Mouse (Mus musculus) kidney, postnatal 0 days (tissue): Measurements from ENCODE around the gene Mrps21. TPM values are rescaled to one million over a fixed set of nuclear protein-coding genes. Genes with fewer than 3 reads are reported as not detected.
A peak's percentile ranks its signal among the peaks of the same experiment; 100 is the strongest.
"Not testable (repeated sequence)": the region's sequence is repeated elsewhere in the genome, so short reads cannot be mapped to it uniquely, and the experiment has no call there.

Experiments
- ATAC-seq: fragments of 200-750 bp; cut with Nextera tagmentation; replicated peaks from 2 replicates; pipeline ENCODE4 v1.8.0; 2017; ENCODE audit warnings: low read depth, moderate number of reproducible peaks, moderate TSS enrichment, moderate library complexity; ENCODE audit not compliant: low FRiP score
- DNase-seq: peaks from one replicate; pipeline ENCODE4 v3.0.0-alpha.2; 2016; ENCODE audit warnings: low spot score
- H3K27ac ChIP-seq: fragments of 300-500 bp; sonication (generic); 2 replicates; pipeline ENCODE4 v1.5.1; 2014; ENCODE audit warnings: mild to moderate bottlenecking
- H3K27me3 ChIP-seq: fragments of 300-500 bp; sonication (generic); 2 replicates; pipeline ENCODE4 v1.6.1; 2014; ENCODE audit warnings: low read length, mixed read lengths; ENCODE audit not compliant: insufficient read depth
- H3K36me3 ChIP-seq: fragments of 300-500 bp; sonication (generic); 2 replicates; pipeline ENCODE4 v1.6.1; 2014; ENCODE audit warnings: low read length, mixed read lengths; ENCODE audit not compliant: insufficient read depth
- H3K4me1 ChIP-seq: fragments of 300-500 bp; sonication (generic); replicated peaks from 2 replicates; pipeline ENCODE4 v1.6.1; 2014; ENCODE audit warnings: antibody characterized with exemption, low read length, mixed read lengths; ENCODE audit not compliant: insufficient read depth
- H3K4me2 ChIP-seq: fragments of 300-500 bp; sonication (generic); 2 replicates; pipeline ENCODE4 v1.6.1; 2014; ENCODE audit warnings: mild to moderate bottlenecking, low read length, moderate library complexity, mixed read lengths
- H3K4me3 ChIP-seq: fragments of 300-500 bp; sonication (generic); replicated peaks from 2 replicates; pipeline ENCODE4 v1.5.1; 2014; ENCODE audit warnings: low read depth, low read length
- H3K9ac ChIP-seq: fragments of 300-500 bp; sonication (generic); 2 replicates; pipeline ENCODE4 v1.6.1; 2014; ENCODE audit warnings: low read depth, low read length
- H3K9me3 ChIP-seq: fragments of 300-500 bp; sonication (generic); replicated peaks from 2 replicates; pipeline ENCODE4 v1.6.1; 2016; ENCODE audit warnings: low read length, inconsistent platforms, mixed read lengths
- CTCF ChIP-seq: IDR thresholded peaks from 2 replicates; pipeline ENCODE4 v1.5.1; 2016; ENCODE audit warnings: antibody characterized with exemption, low read depth, mild to moderate bottlenecking, moderate library complexity
- WGBS: fragments of 180-500 bp; shearing (Covaris S2); extraction: QIAGEN DNeasy Blood & Tissue Kit; methylation state at CpG from one replicate; pipeline ENCODE4 v1.1.7; 2014; 5-methylcytosine and 5-hydroxymethylcytosine counted together
- polyA plus RNA-seq: library from polyadenylated mRNA; unstranded; fragments of >200 nt; fragmentation: Nextera tagmentation; extraction: Ambion mirVana; gene quantifications from 2 replicates; pipeline ENCODE4 v1.2.1, GENCODE M21; 2015

Mrps21 gene
- polyA plus RNA-seq, 1 experiment from 2014 or later: 494 TPM

- DNase-seq (no peak), ATAC-seq (no peak)
- 30% methylated on average over 9 of the region's 9 CpGs for WGBS
- H3K4me1 ChIP-seq: peaks cover 13% of the 10 kb centered on the region
- no peaks in the 10 kb centered on the region for H3K27me3 ChIP-seq
- no peak overlapping the region for H3K9ac ChIP-seq
- no peaks in the 10 kb centered on the region for H3K9me3 ChIP-seq
- no peak overlapping the region for H3K4me2 ChIP-seq
- no peaks in the 10 kb centered on the region for H3K36me3 ChIP-seq
- H3K4me3 ChIP-seq: no peak overlapping the region
- no peak for TF ChIP-seq CTCF
- H3K27ac ChIP-seq: no peak overlapping the region
Observed at GRCm38 (mm10) chr3:95901616-95902372, 30.5 kb upstream of the Mrps21 start.

- H3K9ac ChIP-seq: no peak overlapping the region
- no peaks in the 10 kb centered on the region for H3K27me3 ChIP-seq
- ATAC-seq (no peak), DNase-seq (no peak)
- no peaks in the 10 kb centered on the region for H3K9me3 ChIP-seq
- H3K4me2 ChIP-seq: no peak overlapping the region
- H3K27ac ChIP-seq: no peak overlapping the region
- no peak for TF ChIP-seq CTCF
- peaks cover 6% of the 10 kb centered on the region; the same call in 1 of the 2 replicates for H3K4me1 ChIP-seq
- H3K36me3 ChIP-seq: no peaks in the 10 kb centered on the region
- 67% methylated on average over 13 of the region's 13 CpGs for WGBS
- H3K4me3 ChIP-seq: no peak overlapping the region
Observed at GRCm38 (mm10) chr3:95899800-95900524, 28.6 kb upstream of the Mrps21 start.

GRCm38 (mm10) chr3:95895501-95895900 lies 24.2 kb upstream of the Mrps21 start:
- not testable (repeated sequence) for H3K9me3 ChIP-seq, H3K4me3 ChIP-seq, H3K36me3 ChIP-seq, H3K27me3 ChIP-seq, DNase-seq, H3K27ac ChIP-seq, ATAC-seq, H3K9ac ChIP-seq
- Histone ChIP-seq H3K4me1 (peaks cover 20% of the 10 kb centered on the region), H3K4me2 (0 out of 2 replicates have a peak overlapping the region, but pooled peaks have one; percentile 71)
- WGBS: 81% methylated on average over 7 of the region's 7 CpGs

- no peaks in the 10 kb centered on the region for H3K36me3 ChIP-seq
- DNase-seq (peak; percentile 86), ATAC-seq (peak; percentile 25; the same call in 1 of the 2 replicates)
- H3K4me1 ChIP-seq: peaks cover 22% of the 10 kb centered on the region
- H3K9ac ChIP-seq: peak overlapping the region; percentile 64
- no peaks in the 10 kb centered on the region for H3K27me3 ChIP-seq
- peak overlapping the region; percentile 50 for H3K4me3 ChIP-seq
- TF ChIP-seq CTCF: no peak
- WGBS: 7% methylated on average over 15 of the region's 16 CpGs
- no peaks in the 10 kb centered on the region for H3K9me3 ChIP-seq
- H3K27ac ChIP-seq: peak overlapping the region; percentile 82
- peak overlapping the region; percentile 71 for H3K4me2 ChIP-seq
Observed at GRCm38 (mm10) chr3:95894317-95895160, 23.2 kb upstream of the Mrps21 start.

GRCm38 (mm10) chr3:95893606-95894316 lies 22.4 kb upstream of the Mrps21 start, which contains the start of gene Aph1a:
TSS of gene Aph1a (plus strand) at chr3:95893969.
- peak within 1 kb of the TSS; percentile 71 for H3K4me2 ChIP-seq
- not testable (repeated sequence) for H3K27me3 ChIP-seq, H3K36me3 ChIP-seq, H3K9me3 ChIP-seq
- DNase-seq (peak; percentile 99), ATAC-seq (peak; percentile 96)
- peak within 1 kb of the TSS; percentile 50 for H3K4me3 ChIP-seq
- peaks cover 22% of the 10 kb centered on the region for H3K4me1 ChIP-seq
- under 1% methylated on average over 25 of the region's 43 CpGs for WGBS
- H3K9ac ChIP-seq: peak within 1 kb of the TSS; percentile 64
- peak within 1 kb of the TSS; percentile 83 for H3K27ac ChIP-seq
